Mouse (Mus musculus): ENCODE measurements at regions not wholly inside any gene's neighbourhood (a gene's known extent, or its start where the extent isn't known, plus 50 kb on each side); places are given as distances from the start of the nearest gene placed in this dataset.

- no peak for TF ChIP-seq CTCF (IDR thresholded peaks at IDR 0.05; ENCODE audit: control insufficient read depth, insufficient read depth, insufficient replicate concordance, low read depth, low read length)
- no peak for TF ChIP-seq POLR2A (IDR thresholded peaks at IDR 0.05; ENCODE audit: control insufficient read depth, low read depth, low read length)
Measured at GRCm38 (mm10) chr9:69898016-69898415, 91.2 kb upstream of the Bnip2 start.
